Mouse (Mus musculus) lung, embryonic 14.5 days (tissue): ENCODE results near the gene Gfod2. TPM values are rescaled to one million over a fixed set of nuclear protein-coding genes. Genes with fewer than 3 reads are reported as not detected.
A peak's percentile ranks its signal among the peaks of the same experiment; 100 is the strongest.

Experiments
- ATAC-seq: fragments of 200-750 bp; cut with Nextera tagmentation; 2 replicates; pipeline ENCODE4 v1.8.0; 2017; ENCODE audit warnings: mild to moderate bottlenecking, moderate TSS enrichment, moderate library complexity; ENCODE audit not compliant: insufficient read depth
- DNase-seq: peaks from one replicate; pipeline ENCODE4 v3.0.0-alpha.2; 2015
- H3K27ac ChIP-seq: fragments of 300-500 bp; sonication (generic); 2 replicates; pipeline ENCODE4 v1.5.1; 2014; ENCODE audit warnings: low read depth, mild to moderate bottlenecking, moderate library complexity
- H3K27me3 ChIP-seq: fragments of 300-500 bp; sonication (generic); 2 replicates; pipeline ENCODE4 v1.6.1; 2014; ENCODE audit warnings: low read length, control low read depth; ENCODE audit not compliant: insufficient read depth
- H3K36me3 ChIP-seq: fragments of 300-500 bp; sonication (generic); 2 replicates; pipeline ENCODE4 v1.6.1; 2014; ENCODE audit warnings: control low read depth; ENCODE audit not compliant: insufficient read depth
- H3K4me1 ChIP-seq: fragments of 300-500 bp; sonication (generic); 2 replicates; pipeline ENCODE4 v1.6.1; 2014; ENCODE audit warnings: antibody characterized with exemption, control low read depth; ENCODE audit not compliant: insufficient read depth
- H3K4me2 ChIP-seq: fragments of 300-500 bp; sonication (generic); 2 replicates; pipeline ENCODE4 v1.6.1; 2014; ENCODE audit warnings: mild to moderate bottlenecking
- H3K4me3 ChIP-seq: fragments of 300-500 bp; sonication (generic); 2 replicates; pipeline ENCODE4 v1.5.1; 2014; ENCODE audit warnings: low read depth, low read length
- H3K9ac ChIP-seq: fragments of 300-500 bp; sonication (generic); 2 replicates; pipeline ENCODE4 v1.6.1; 2014
- H3K9me3 ChIP-seq: fragments of 300-500 bp; sonication (generic); 2 replicates; pipeline ENCODE4 v1.6.1; 2016; ENCODE audit warnings: low read depth, low read length, control low read depth
- CTCF ChIP-seq: IDR thresholded peaks from 2 replicates; pipeline ENCODE4 v1.5.1; 2016; ENCODE audit warnings: antibody characterized with exemption, low read depth
- WGBS: fragments of 180-500 bp; shearing (Covaris S2); extraction: QIAGEN DNeasy Blood & Tissue Kit; methylation state at CpG from one replicate; pipeline ENCODE4 v1.1.7; 2014; 5-methylcytosine and 5-hydroxymethylcytosine counted together
- polyA plus RNA-seq: library from polyadenylated mRNA; unstranded; fragments of >200 nt; fragmentation: Nextera tagmentation; extraction: Ambion mirVana; gene quantifications from 2 replicates; pipeline ENCODE4 v1.2.1, GENCODE M21; 2014

Gfod2 gene
- polyA plus RNA-seq, 1 experiment from 2014 or later = 22.6 TPM

DNA sequence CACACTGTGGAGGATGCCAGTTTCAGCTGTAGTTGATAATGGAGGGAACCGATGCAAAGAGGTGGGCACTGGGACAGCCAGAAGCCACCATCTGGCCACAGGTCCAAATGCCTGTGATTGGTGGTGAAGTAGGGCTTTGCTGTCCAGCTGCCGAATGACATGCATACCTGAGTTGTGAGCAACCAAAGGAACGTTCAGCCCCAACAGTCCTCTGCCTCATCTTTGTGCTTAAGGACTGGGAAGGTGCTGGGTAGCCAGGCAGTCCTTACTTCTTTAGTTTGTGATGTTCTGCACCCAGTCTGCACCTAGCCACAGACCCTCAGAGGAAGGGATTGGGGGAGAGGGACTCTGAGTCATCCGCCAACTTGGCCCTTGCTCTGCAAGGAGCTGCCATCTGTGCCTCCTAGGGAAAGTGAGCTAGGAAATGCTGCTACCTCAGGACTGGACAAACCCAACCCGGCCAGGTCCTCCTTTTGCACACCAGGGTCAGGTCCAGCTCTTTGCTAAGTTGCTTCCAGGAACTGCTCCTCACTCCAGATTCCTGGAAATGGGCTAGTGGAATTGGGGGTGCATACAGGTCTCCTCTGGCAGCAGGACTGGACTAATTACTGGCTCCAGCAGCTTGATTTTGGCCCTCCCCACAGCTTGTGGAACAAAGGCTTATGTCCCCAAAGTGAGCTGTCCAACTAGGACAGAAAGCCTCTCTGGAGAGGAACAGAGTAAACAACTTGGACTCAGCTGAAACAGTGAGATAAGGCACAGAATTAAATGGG is 10.2 kb upstream of the Gfod2 start:
- H3K4me2 ChIP-seq = no peak overlapping the region
- no peaks in the 10 kb centered on the region for H3K9me3 ChIP-seq
- ATAC-seq (no peak), DNase-seq (no peak)
- no peaks in the 10 kb centered on the region for H3K27me3 ChIP-seq
- no peak for TF ChIP-seq CTCF
- H3K4me3 ChIP-seq = no peak overlapping the region
- no peaks in the 10 kb centered on the region for H3K4me1 ChIP-seq
- H3K36me3 ChIP-seq = peaks cover 59% of the 10 kb centered on the region
- WGBS = 90% methylated on average over 5 of the region's 5 CpGs
- H3K27ac ChIP-seq = no peak overlapping the region
- no peak overlapping the region for H3K9ac ChIP-seq

GRCm38 (mm10) chr8:105757796-105758276 is 628 bp downstream of the Gfod2 start:
- no peak for TF ChIP-seq CTCF
- Histone ChIP-seq H3K4me1 (peaks cover 2% of the 10 kb centered on the region; the same call in 1 of the 2 replicates), H3K9ac (peak overlapping the region; percentile 68), H3K27me3 (no peaks in the 10 kb centered on the region), H3K36me3 (no peaks in the 10 kb centered on the region), H3K4me2 (peak overlapping the region; percentile 84), H3K4me3 (peak overlapping the region; percentile 74), H3K9me3 (no peaks in the 10 kb centered on the region), H3K27ac (no peak overlapping the region)
- DNase-seq (peak; percentile 26), ATAC-seq (no peak)
- WGBS = 1% methylated on average over 12 of the region's 12 CpGs

GRCm38 (mm10) chr8:105754688-105755087 is 3.8 kb downstream of the Gfod2 start:
- no peaks in the 10 kb centered on the region for H3K36me3 ChIP-seq
- H3K4me3 ChIP-seq = no peak overlapping the region
- peaks cover 10% of the 10 kb centered on the region for H3K4me1 ChIP-seq
- TF ChIP-seq CTCF = no peak
- DNase-seq (no peak), ATAC-seq (no peak)
- 52% methylated on average over 2 of the region's 2 CpGs for WGBS
- no peaks in the 10 kb centered on the region for H3K9me3 ChIP-seq
- H3K27me3 ChIP-seq = no peaks in the 10 kb centered on the region
- H3K4me2 ChIP-seq = no peak overlapping the region
- H3K27ac ChIP-seq = no peak overlapping the region
- no peak overlapping the region for H3K9ac ChIP-seq

DNA sequence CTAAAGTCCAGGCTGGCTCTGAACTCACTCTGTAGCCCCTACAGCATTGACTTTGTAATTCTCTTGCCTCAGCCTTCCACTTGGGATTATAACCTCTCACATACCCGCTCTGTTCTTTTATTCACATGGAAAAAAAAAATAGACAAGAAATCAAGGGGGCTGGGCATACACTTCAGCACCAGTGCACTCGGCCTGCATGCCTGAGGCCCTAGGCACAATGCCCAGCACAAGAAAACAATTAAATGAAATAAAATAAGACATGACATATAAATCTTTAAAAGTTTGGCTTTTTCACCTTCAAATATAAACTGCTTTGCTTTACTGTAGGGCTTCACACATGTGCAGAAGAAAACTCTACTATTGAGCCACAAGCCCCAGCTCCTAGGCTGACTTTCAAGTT is 4.5 kb downstream of the Gfod2 start:
- Histone ChIP-seq H3K4me2 (no peak overlapping the region), H3K27ac (no peak overlapping the region), H3K4me3 (no peak overlapping the region), H3K27me3 (no peaks in the 10 kb centered on the region), H3K9ac (no peak overlapping the region), H3K9me3 (no peaks in the 10 kb centered on the region), H3K4me1 (peaks cover 10% of the 10 kb centered on the region), H3K36me3 (no peaks in the 10 kb centered on the region)
- DNase-seq (no peak), ATAC-seq (no peak)
- no peak for TF ChIP-seq CTCF
- WGBS = 64% methylated on average over 2 of the region's 2 CpGs

DNA sequence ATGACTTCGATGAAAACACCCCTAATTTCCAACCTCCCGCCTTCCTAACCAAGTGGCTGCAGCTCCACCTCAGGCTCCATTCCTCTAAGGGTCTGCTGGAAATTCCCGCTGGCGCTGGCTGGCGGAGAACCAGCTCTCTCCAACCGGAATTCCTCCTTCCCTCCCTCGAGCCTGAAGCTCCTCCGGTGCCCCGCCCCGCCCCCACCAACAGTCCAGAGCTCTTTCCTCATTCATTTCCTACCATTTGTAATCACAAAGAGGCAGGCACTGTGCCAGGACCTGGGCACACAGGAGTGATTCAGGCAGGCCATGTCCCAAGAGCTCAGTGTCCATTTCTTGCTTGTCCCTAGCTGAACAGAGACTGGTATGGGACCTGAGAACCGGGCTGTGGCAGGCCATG is 7.9 kb downstream of the Gfod2 start:
- no peaks in the 10 kb centered on the region for H3K36me3 ChIP-seq
- WGBS = 7% methylated on average over 11 of the region's 11 CpGs
- peak overlapping the region; percentile 24; the same call in 1 of the 2 replicates for H3K9ac ChIP-seq
- ATAC-seq = peak; percentile 68
- H3K27me3 ChIP-seq = no peaks in the 10 kb centered on the region
- H3K4me1 ChIP-seq = peaks cover 11% of the 10 kb centered on the region; the same call in 1 of the 2 replicates
- H3K9me3 ChIP-seq = no peaks in the 10 kb centered on the region
- TF ChIP-seq CTCF = no peak
- no peak overlapping the region for H3K4me3 ChIP-seq
- peak overlapping the region; percentile 75 for H3K27ac ChIP-seq
- peak; percentile 84 for DNase-seq
- peak overlapping the region; percentile 37 for H3K4me2 ChIP-seq

DNA sequence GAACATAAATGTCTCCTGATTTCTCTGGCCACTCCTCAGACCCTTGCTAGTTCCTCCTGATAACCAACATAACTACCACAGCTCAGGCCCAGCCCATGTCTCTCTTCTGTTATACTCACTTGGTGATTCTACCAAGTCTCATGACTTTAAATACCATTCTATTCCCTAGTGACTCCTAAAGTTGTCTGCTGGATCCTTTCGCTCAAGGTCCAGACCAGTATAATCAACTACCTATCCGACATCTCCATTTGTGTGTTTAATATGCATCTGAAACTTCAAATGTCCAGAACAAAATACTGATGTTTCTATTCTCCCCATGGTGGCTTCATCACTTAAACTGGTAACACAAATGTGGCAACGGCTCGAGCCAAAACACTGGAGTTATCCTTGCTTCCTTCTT is 15.2 kb downstream of the Gfod2 start:
- 82% methylated on average over 4 of the region's 4 CpGs for WGBS
- H3K27ac ChIP-seq = no peak overlapping the region
- no peaks in the 10 kb centered on the region for H3K4me1 ChIP-seq
- no peaks in the 10 kb centered on the region for H3K27me3 ChIP-seq
- H3K9ac ChIP-seq = no peak overlapping the region
- H3K4me3 ChIP-seq = no peak overlapping the region
- DNase-seq = no peak
- TF ChIP-seq CTCF = no peak
- H3K4me2 ChIP-seq = no peak overlapping the region
- H3K9me3 ChIP-seq = no peaks in the 10 kb centered on the region
- no peaks in the 10 kb centered on the region for H3K36me3 ChIP-seq
- ATAC-seq = no peak

DNA sequence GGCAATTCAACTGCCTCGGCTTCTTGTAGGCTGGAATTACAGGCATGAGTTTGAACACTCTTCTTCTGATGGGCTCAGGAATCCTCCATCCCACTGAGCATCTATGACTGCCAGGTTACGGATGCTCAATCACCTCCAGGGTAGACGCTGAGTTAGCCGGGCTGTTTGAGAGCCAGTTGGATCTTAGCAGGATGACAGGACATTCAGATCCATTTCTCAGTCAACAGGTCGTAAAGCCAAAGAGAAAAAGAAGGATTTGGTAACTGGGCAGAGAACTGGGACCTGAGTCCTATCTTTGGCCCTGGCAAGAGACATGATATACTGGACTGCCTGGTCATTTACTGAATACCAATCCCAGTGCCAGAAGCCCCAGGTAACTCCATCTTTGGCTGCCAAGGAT is 19.2 kb downstream of the Gfod2 start:
- H3K4me2 ChIP-seq = no peak overlapping the region
- no peaks in the 10 kb centered on the region for H3K4me1 ChIP-seq
- no peaks in the 10 kb centered on the region for H3K27me3 ChIP-seq
- TF ChIP-seq CTCF = no peak
- H3K27ac ChIP-seq = no peak overlapping the region
- H3K4me3 ChIP-seq = no peak overlapping the region
- no peaks in the 10 kb centered on the region for H3K36me3 ChIP-seq
- DNase-seq (no peak), ATAC-seq (no peak)
- no peak overlapping the region for H3K9ac ChIP-seq
- 87% methylated on average over 5 of the region's 5 CpGs for WGBS
- H3K9me3 ChIP-seq = no peaks in the 10 kb centered on the region
